Comparison of ENCODE assay signal across 24 mouse cellular contexts in genomic region chr14:74919132-74919531, GRCm38 (mm10).
"Had no signal": no experiment of that assay in that cellular context is flagged by ENCODE, and none has a peak within 500 bp of the region (broad histone marks: within the 10 kb centered on the region; RNA-seq: fewer than 3 reads in every experiment).

No protein-coding gene starts in this region.

- DNase-seq: gastrocnemius, postnatal 14 days; gastrocnemius, postnatal 36 days; heart, adult 2 months; heart, postnatal 10 days; heart, postnatal 4 days; kidney, adult 18-20 months; kidney, adult 8-10 months; kidney, postnatal 10 days; kidney, postnatal 25 days; kidney, postnatal 4 days; liver had no signal

- H3K9ac ChIP-seq: heart, embryonic 12.5 days; hindbrain, embryonic 12.5 days; hindbrain, embryonic 14.5 days; intestine, embryonic 15.5 days; limb, embryonic 12.5 days had no signal

- H3K9me3 ChIP-seq: heart, embryonic 10.5 days; heart, embryonic 12.5 days; hindbrain, embryonic 10.5 days; hindbrain, embryonic 12.5 days; intestine, embryonic 15.5 days; limb, embryonic 10.5 days; limb, embryonic 12.5 days had no signal

- H3K27ac ChIP-seq: hindbrain, embryonic 10.5 days; hindbrain, embryonic 12.5 days; hindbrain, embryonic 14.5 days; intestine, embryonic 15.5 days; layer of hippocampus, adult 2 months; left cerebral cortex, adult 2 months; limb, embryonic 10.5 days; limb, embryonic 12.5 days had no signal

- H3K36me3 ChIP-seq: hindbrain, embryonic 10.5 days; hindbrain, embryonic 12.5 days; intestine, embryonic 15.5 days had no signal

- H3K27me3 ChIP-seq: heart, embryonic 12.5 days; hindbrain, embryonic 12.5 days; intestine, embryonic 15.5 days; limb, embryonic 12.5 days had no signal

- H3K4me2 ChIP-seq: heart, embryonic 12.5 days; hindbrain, embryonic 12.5 days; hindbrain, embryonic 14.5 days; intestine, embryonic 15.5 days; limb, embryonic 12.5 days; liver, embryonic 11.5 days had no signal

- ATAC-seq: hindbrain, embryonic 16.5 days; intestine, embryonic 15.5 days; intestine, postnatal 0 days had no signal

- H3K4me3 ChIP-seq: heart, adult 2 months; heart, embryonic 10.5 days; heart, embryonic 12.5 days; hindbrain, embryonic 10.5 days; hindbrain, embryonic 12.5 days; intestine, embryonic 15.5 days; layer of hippocampus, adult 2 months; left cerebral cortex, adult 2 months; limb, embryonic 10.5 days; limb, embryonic 12.5 days had no signal
